Mouse (Mus musculus): ENCODE results near the gene Ccdc107.
"Not testable (repeated sequence)": the region's sequence is repeated elsewhere in the genome, so short reads cannot be mapped to it uniquely, and the experiment has no call there.

Ccdc107 gene

DNA sequence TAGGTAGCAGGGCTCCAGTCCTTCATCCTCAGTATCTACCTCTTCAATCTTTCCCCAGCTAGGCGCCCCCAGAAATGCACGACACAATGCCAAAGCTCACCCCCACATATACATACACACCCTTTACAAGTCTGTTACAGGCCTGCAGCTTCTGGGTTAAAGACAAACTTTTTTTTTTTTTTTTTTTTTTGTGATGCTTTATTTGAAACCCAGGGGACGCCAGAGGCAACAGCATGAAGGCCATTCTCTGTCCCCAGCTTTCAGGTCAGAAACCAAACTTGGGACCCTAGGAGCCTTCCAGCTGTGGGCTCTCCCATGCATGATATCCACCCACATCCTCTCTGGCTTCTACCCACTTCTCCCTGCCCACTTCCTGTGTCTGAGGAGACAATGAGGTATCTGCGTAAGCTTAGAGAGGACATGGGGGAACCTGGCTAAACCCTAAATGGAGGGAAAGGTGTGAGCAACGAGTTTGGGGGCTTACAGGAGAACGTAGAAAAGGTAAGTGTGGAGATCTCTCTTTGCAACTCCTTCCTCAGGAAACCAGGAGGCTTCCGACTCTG is 10.7 kb upstream of the Ccdc107 start:
- in situ Hi-C loops (cut with MboI; ENCODE audit: low pct_unique_long_range_greater_than_20kb in 1 of 2, low sequenced_read_pairs in 2 of 2, unreplicated experiment in 1 of 2) = loop anchor here in 1 of 2 experiments (5.0 kb wide), 1 partner anchor 40 kb away; the partner anchor contains the start of gene Tesk1

GRCm38 (mm10) chr4:43482591-43482990 is 10.1 kb upstream of the Ccdc107 start:
- in situ Hi-C loops (cut with MboI; ENCODE audit: low pct_unique_long_range_greater_than_20kb in 1 of 2, low sequenced_read_pairs in 2 of 2, unreplicated experiment in 1 of 2) = loop anchor here in 1 of 2 experiments (5.0 kb wide), 1 partner anchor 40 kb away; the partner anchor contains the start of gene Tesk1

GRCm38 (mm10) chr4:43483535-43484091 is 9.1 kb upstream of the Ccdc107 start, which contains the start of gene Sit1:
TSS of gene Sit1 (minus strand) at chr4:43483734.
- in situ Hi-C loops (cut with MboI; ENCODE audit: low pct_unique_long_range_greater_than_20kb in 1 of 2, low sequenced_read_pairs in 2 of 2, unreplicated experiment in 1 of 2) = loop anchor here in 1 of 2 experiments (5.0 kb wide), 1 partner anchor 41 kb away; the partner anchor contains the start of gene Tesk1

- in situ Hi-C loops (cut with MboI; ENCODE audit: low pct_unique_long_range_greater_than_20kb in 1 of 2, low sequenced_read_pairs in 2 of 2, unreplicated experiment in 1 of 2) = not testable (repeated sequence)
Observed at GRCm38 (mm10) chr4:43485666-43486065, 7.0 kb upstream of the Ccdc107 start.

- in situ Hi-C loops (cut with MboI; ENCODE audit: low pct_unique_long_range_greater_than_20kb in 1 of 2, low sequenced_read_pairs in 2 of 2, unreplicated experiment in 1 of 2) = no loop called here
Observed at GRCm38 (mm10) chr4:43489611-43490010, 3.1 kb upstream of the Ccdc107 start.

DNA sequence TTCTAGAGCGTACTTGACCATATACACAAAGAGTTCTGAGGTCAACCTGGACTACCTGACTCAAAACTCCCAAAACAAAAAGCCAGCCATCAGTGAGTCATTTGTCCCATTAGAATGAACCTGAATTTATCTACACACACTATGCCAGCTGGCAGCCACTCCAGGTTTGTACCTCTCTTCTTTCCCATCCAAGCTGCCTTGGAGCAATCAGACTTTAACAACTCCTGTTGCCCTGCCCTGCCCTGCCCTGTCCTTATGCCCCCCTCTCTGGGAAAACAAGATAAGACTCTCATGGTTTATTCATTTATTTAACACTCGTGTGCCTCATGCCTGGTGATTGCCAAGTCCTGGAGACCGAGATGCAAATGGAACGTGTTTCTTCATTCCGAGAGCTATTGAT is 1.9 kb upstream of the Ccdc107 start:
- in situ Hi-C loops (cut with MboI; ENCODE audit: low pct_unique_long_range_greater_than_20kb in 1 of 2, low sequenced_read_pairs in 2 of 2, unreplicated experiment in 1 of 2) = no loop called here

GRCm38 (mm10) chr4:43492101-43492820 is 439 bp upstream of the Ccdc107 start:
- in situ Hi-C loops (cut with MboI; ENCODE audit: low pct_unique_long_range_greater_than_20kb in 1 of 2, low sequenced_read_pairs in 2 of 2, unreplicated experiment in 1 of 2) = no loop called here

GRCm38 (mm10) chr4:43493186-43493845 is 616 bp downstream of the Ccdc107 start:
- in situ Hi-C loops (cut with MboI; ENCODE audit: low pct_unique_long_range_greater_than_20kb in 1 of 2, low sequenced_read_pairs in 2 of 2, unreplicated experiment in 1 of 2) = no loop called here

- in situ Hi-C loops (cut with MboI; ENCODE audit: low pct_unique_long_range_greater_than_20kb in 1 of 2, low sequenced_read_pairs in 2 of 2, unreplicated experiment in 1 of 2) = no loop called here
Observed at GRCm38 (mm10) chr4:43493846-43494240, 1.1 kb downstream of the Ccdc107 start.

DNA sequence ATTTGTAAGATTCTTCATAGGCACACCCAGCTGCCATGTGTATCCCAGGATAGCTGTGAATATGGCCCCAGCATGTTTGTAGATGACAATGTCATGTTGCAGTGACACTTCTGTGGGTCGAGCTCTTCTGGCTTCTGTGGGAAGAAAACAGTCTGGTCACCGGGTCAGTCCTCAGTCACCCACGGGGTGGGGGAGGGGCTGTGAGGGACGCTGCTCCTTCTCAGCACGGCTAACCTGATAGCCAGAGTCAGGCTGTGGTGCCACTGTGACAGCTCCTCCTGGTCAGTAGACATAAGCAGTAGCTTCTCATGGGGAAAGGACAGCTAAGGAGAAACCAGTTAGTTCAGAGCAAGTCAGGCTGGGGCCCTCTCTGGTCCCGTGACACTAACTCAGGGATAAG is 3.9 kb downstream of the Ccdc107 start:
- in situ Hi-C loops (cut with MboI; ENCODE audit: low pct_unique_long_range_greater_than_20kb in 1 of 2, low sequenced_read_pairs in 2 of 2, unreplicated experiment in 1 of 2) = no loop called here

GRCm38 (mm10) chr4:43497405-43497804 is 4.7 kb downstream of the Ccdc107 start:
- in situ Hi-C loops (cut with MboI; ENCODE audit: low pct_unique_long_range_greater_than_20kb in 1 of 2, low sequenced_read_pairs in 2 of 2, unreplicated experiment in 1 of 2) = no loop called here

- in situ Hi-C loops (cut with MboI; ENCODE audit: low pct_unique_long_range_greater_than_20kb in 1 of 2, low sequenced_read_pairs in 2 of 2, unreplicated experiment in 1 of 2) = no loop called here
Observed at GRCm38 (mm10) chr4:43497946-43498345, 5.2 kb downstream of the Ccdc107 start.

DNA sequence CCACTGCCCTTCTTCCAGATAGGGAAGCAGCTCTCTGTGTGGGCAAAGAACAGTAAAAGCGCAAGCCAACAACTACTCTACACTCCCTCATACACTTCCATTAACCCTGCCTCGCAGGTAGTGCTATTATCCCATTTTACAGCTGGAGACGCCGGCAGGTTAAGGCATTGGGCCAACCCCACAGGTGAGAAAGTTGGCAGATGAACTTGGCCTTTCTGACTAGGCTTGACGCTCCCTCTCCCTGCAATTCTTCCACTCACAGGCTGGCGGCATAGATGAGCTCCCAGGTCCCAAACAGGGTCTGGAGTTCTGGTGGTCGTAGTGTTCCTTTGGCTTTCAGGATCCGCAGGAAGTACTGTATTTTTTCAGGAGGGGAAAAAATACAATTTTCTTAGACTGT is 6.3 kb downstream of the Ccdc107 start:
- in situ Hi-C loops (cut with MboI; ENCODE audit: low pct_unique_long_range_greater_than_20kb in 1 of 2, low sequenced_read_pairs in 2 of 2, unreplicated experiment in 1 of 2) = no loop called here

DNA sequence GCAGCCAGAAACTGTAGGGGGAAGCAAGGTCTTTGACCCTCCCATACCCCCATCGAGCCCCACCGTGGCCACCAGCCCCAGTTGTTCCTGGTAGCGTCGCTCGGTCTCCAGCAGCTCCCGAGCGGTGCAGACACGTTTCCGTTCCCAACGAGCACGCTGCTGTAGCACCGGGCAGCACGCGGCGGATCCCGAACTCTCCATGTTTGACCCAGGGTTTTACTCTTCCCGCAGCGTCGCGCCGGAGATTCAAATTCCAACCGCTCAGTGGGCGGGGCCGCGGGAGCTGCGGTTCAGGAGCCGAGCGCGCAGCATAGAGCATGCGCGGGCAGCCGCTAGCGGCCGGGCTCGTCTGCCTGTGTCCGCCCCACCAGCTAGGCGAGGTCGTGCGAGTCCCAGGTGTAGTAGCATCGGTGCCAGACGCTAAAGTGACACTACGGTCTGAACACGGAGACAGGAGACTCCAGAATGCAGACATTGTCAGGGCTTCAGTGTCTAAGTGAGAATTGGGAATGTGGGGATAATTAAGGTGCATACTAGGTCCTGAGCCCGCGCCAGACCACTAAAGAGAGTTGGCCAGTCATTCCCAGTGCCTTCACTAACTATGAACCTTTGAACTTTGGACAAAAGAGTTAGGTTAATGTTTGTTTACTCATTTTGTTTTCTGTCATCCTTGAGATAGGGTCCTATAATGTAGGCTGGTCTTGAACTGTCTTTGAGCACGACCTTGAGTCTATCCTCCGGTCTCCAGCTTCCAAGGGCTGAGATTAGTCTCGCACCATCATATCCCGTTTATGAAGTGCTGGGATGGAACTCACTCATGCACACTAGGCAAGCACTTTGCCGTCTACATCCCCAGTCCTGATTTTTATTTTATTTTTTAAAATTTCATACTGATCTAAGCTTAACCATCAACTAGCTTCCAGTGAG is 7.0 kb downstream of the Ccdc107 start, which contains the start of gene Arhgef39:
Arhgef39 (minus strand) TSS at position 289 of the 927 bp plus-strand sequence.
- in situ Hi-C loops (cut with MboI; ENCODE audit: low pct_unique_long_range_greater_than_20kb in 1 of 2, low sequenced_read_pairs in 2 of 2, unreplicated experiment in 1 of 2) = no loop called here

DNA sequence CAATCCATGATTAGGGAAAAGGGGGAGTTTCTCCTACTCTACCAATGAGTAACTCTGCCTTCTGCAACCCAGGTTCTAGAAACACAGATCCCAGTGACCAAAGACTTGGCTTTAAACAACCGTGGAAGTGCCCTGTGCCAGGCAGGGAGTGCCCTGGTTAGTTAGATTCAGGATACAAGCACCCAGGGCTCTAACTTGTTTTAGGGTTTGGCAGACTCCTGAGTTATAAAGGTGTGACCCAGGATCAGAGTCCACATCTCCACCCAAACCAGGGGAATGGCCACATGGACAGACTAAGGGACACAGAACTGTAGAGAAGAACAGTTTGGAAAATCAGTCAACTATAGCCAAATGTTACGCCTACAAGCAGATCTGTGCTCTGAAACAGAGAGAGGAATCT is 10.3 kb downstream of the Ccdc107 start:
- in situ Hi-C loops (cut with MboI; ENCODE audit: low pct_unique_long_range_greater_than_20kb in 1 of 2, low sequenced_read_pairs in 2 of 2, unreplicated experiment in 1 of 2) = no loop called here

- in situ Hi-C loops (cut with MboI; ENCODE audit: low pct_unique_long_range_greater_than_20kb in 1 of 2, low sequenced_read_pairs in 2 of 2, unreplicated experiment in 1 of 2) = no loop called here
Observed at GRCm38 (mm10) chr4:43503506-43503905, 10.8 kb downstream of the Ccdc107 start.

DNA sequence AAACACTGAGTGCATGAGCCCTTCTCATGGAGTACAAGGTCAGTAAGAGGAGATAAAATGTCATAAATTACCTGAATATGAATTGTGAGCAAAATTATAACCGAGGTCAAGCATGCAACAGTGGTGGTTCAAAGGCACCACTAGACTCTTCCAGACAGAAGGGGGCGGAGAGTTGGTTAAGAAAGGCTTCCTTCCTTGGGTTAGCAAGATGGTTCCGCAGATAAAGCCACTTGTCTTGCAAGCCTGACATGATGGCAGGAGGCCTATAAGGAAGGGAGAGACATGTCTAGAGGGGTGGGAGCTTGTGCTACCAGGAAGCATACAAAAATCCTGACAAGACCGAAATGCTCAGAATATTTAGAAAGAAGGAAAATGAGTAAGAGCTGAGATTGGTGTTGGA is 11.6 kb downstream of the Ccdc107 start:
- in situ Hi-C loops (cut with MboI; ENCODE audit: low pct_unique_long_range_greater_than_20kb in 1 of 2, low sequenced_read_pairs in 2 of 2, unreplicated experiment in 1 of 2) = no loop called here

DNA sequence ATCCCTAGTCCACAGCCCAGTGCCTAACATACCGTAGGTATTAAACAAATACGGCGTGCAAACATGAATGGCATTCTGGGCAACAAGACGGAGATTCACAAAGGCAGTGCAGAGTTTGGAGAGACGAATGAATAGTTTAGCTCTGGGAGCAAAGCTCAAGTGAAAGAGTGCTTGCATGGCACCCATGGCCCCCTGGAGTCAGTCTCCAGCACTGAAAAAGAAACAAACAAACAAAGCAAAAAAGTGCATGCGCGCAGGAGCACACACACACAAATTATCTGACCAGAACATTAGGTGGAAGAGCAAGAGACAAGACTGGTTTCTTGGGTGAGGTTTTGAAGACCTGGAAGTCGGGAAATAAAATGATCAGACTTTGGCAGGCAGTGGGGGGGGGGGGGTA is 13.4 kb downstream of the Ccdc107 start:
- in situ Hi-C loops (cut with MboI; ENCODE audit: low pct_unique_long_range_greater_than_20kb in 1 of 2, low sequenced_read_pairs in 2 of 2, unreplicated experiment in 1 of 2) = no loop called here

All from mouse embryonic stem cell (cell line).